Mouse (Mus musculus) erythroblast, embryonic 14.5 days (primary cell): ENCODE measurements around the gene Rnf151.

ENCODE experiments used
- GATA1 ChIP-seq: IDR thresholded peaks from 2 replicates; pipeline ENCODE4 v1.6.1; 2012; ENCODE audit warnings: low read length, inconsistent platforms, mixed read lengths
- TAL1 ChIP-seq: IDR thresholded peaks from 3 replicates; pipeline ENCODE4 v1.6.1; 2012; ENCODE audit warnings: low read length, inconsistent platforms, mixed read lengths

DNA sequence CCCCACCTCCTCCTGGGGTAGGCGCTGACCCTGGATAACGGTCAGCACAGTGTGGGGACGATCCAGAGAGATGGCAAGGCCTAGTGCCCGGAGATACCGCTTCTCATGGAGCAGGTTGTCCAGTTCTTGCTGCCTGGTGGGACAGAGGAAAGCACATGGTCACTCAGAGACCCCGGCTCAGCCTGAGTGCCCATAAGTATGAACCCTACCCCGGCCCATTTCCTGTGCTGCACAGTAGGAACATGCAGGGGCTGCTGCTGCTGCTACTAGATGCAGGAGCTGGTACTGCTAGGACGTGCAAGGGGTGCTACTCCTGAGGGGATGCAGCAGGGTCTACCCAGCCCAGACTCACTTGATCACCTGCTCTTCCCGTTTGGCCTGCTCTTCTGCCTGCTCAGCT is 16.6 kb downstream of the Rnf151 start:
- no peak for TF ChIP-seq GATA1
- TF ChIP-seq TAL1 = no peak
